Mouse (Mus musculus): ENCODE measurements at regions not wholly inside any gene's neighbourhood (a gene's known extent, or its start where the extent isn't known, plus 50 kb on each side); places are given as distances from the start of the nearest gene placed in this dataset.

- Histone ChIP-seq H3K27me3 (ENCODE audit: control insufficient read depth, insufficient read depth, low read length, poor library complexity, severe bottlenecking) (no peaks in the 10 kb centered on the region), H3K36me3 (ENCODE audit: control insufficient read depth, insufficient read depth, low read length, poor library complexity, severe bottlenecking) (no peaks in the 10 kb centered on the region)
- no peak for DNase-seq (ENCODE audit: low read depth, low spot score)
Observed at GRCm38 (mm10) chr3:148472943-148473444, 517.4 kb downstream of the Adgrl2 start.

- no peaks in the 10 kb centered on the region for H3K36me3 ChIP-seq (ENCODE audit: control insufficient read depth, insufficient read depth, low read length, poor library complexity, severe bottlenecking)
- DNase-seq (ENCODE audit: low read depth, low spot score) = no peak
- no peaks in the 10 kb centered on the region for H3K27me3 ChIP-seq (ENCODE audit: control insufficient read depth, insufficient read depth, low read length, poor library complexity, severe bottlenecking)
Observed at GRCm38 (mm10) chr3:148465456-148465855, 524.9 kb downstream of the Adgrl2 start.

GRCm38 (mm10) chr3:148462791-148463190 is 527.6 kb downstream of the Adgrl2 start:
- no peak for DNase-seq (ENCODE audit: low read depth, low spot score)
- Histone ChIP-seq H3K27me3 (ENCODE audit: control insufficient read depth, insufficient read depth, low read length, poor library complexity, severe bottlenecking) (no peaks in the 10 kb centered on the region), H3K36me3 (ENCODE audit: control insufficient read depth, insufficient read depth, low read length, poor library complexity, severe bottlenecking) (no peaks in the 10 kb centered on the region)

GRCm38 (mm10) chr3:148448888-148449287 is 541.5 kb downstream of the Adgrl2 start:
- Histone ChIP-seq H3K36me3 (ENCODE audit: control insufficient read depth, insufficient read depth, low read length, poor library complexity, severe bottlenecking) (no peaks in the 10 kb centered on the region), H3K27me3 (ENCODE audit: control insufficient read depth, insufficient read depth, low read length, poor library complexity, severe bottlenecking) (no peaks in the 10 kb centered on the region)
- no peak for DNase-seq (ENCODE audit: low read depth, low spot score)

- Histone ChIP-seq H3K36me3 (ENCODE audit: control insufficient read depth, insufficient read depth, low read length, poor library complexity, severe bottlenecking) (no peaks in the 10 kb centered on the region), H3K27me3 (ENCODE audit: control insufficient read depth, insufficient read depth, low read length, poor library complexity, severe bottlenecking) (no peaks in the 10 kb centered on the region)
- no peak for DNase-seq (ENCODE audit: low read depth, low spot score)
Observed at GRCm38 (mm10) chr3:148448465-148448864, 541.9 kb downstream of the Adgrl2 start.

GRCm38 (mm10) chr3:148446845-148447244 is 543.5 kb downstream of the Adgrl2 start:
- Histone ChIP-seq H3K27me3 (ENCODE audit: control insufficient read depth, insufficient read depth, low read length, poor library complexity, severe bottlenecking) (no peaks in the 10 kb centered on the region), H3K36me3 (ENCODE audit: control insufficient read depth, insufficient read depth, low read length, poor library complexity, severe bottlenecking) (no peaks in the 10 kb centered on the region)
- DNase-seq (ENCODE audit: low read depth, low spot score) = no peak

GRCm38 (mm10) chr3:148443012-148443411 is 547.3 kb downstream of the Adgrl2 start:
- no peak for DNase-seq (ENCODE audit: low read depth, low spot score)
- Histone ChIP-seq H3K27me3 (ENCODE audit: control insufficient read depth, insufficient read depth, low read length, poor library complexity, severe bottlenecking) (no peaks in the 10 kb centered on the region), H3K36me3 (ENCODE audit: control insufficient read depth, insufficient read depth, low read length, poor library complexity, severe bottlenecking) (no peaks in the 10 kb centered on the region)

- Histone ChIP-seq H3K36me3 (ENCODE audit: control insufficient read depth, insufficient read depth, low read length, poor library complexity, severe bottlenecking) (no peaks in the 10 kb centered on the region), H3K27me3 (ENCODE audit: control insufficient read depth, insufficient read depth, low read length, poor library complexity, severe bottlenecking) (no peaks in the 10 kb centered on the region)
- DNase-seq (ENCODE audit: low read depth, low spot score) = no peak
Observed at GRCm38 (mm10) chr3:148434033-148434432, 556.3 kb downstream of the Adgrl2 start.

- DNase-seq (ENCODE audit: low read depth, low spot score) = no peak
- H3K27me3 ChIP-seq (ENCODE audit: control insufficient read depth, insufficient read depth, low read length, poor library complexity, severe bottlenecking) = no peaks in the 10 kb centered on the region
- no peaks in the 10 kb centered on the region for H3K36me3 ChIP-seq (ENCODE audit: control insufficient read depth, insufficient read depth, low read length, poor library complexity, severe bottlenecking)
Observed at GRCm38 (mm10) chr3:148429012-148429865, 561.1 kb downstream of the Adgrl2 start.

- no peak for DNase-seq (ENCODE audit: low read depth, low spot score)
- Histone ChIP-seq H3K27me3 (ENCODE audit: control insufficient read depth, insufficient read depth, low read length, poor library complexity, severe bottlenecking) (no peaks in the 10 kb centered on the region), H3K36me3 (ENCODE audit: control insufficient read depth, insufficient read depth, low read length, poor library complexity, severe bottlenecking) (no peaks in the 10 kb centered on the region)
Observed at GRCm38 (mm10) chr3:148424089-148424488, 566.3 kb downstream of the Adgrl2 start.

- no peak for DNase-seq (ENCODE audit: low read depth, low spot score)
- Histone ChIP-seq H3K36me3 (ENCODE audit: control insufficient read depth, insufficient read depth, low read length, poor library complexity, severe bottlenecking) (no peaks in the 10 kb centered on the region), H3K27me3 (ENCODE audit: control insufficient read depth, insufficient read depth, low read length, poor library complexity, severe bottlenecking) (no peaks in the 10 kb centered on the region)
Observed at GRCm38 (mm10) chr3:148423383-148423782, 567.0 kb downstream of the Adgrl2 start.

- H3K27me3 ChIP-seq (ENCODE audit: control insufficient read depth, insufficient read depth, low read length, poor library complexity, severe bottlenecking) = no peaks in the 10 kb centered on the region
- DNase-seq (ENCODE audit: low read depth, low spot score) = no peak
- H3K36me3 ChIP-seq (ENCODE audit: control insufficient read depth, insufficient read depth, low read length, poor library complexity, severe bottlenecking) = no peaks in the 10 kb centered on the region
Observed at GRCm38 (mm10) chr3:148422720-148423119, 567.6 kb downstream of the Adgrl2 start.

GRCm38 (mm10) chr3:148422205-148422604 is 568.1 kb downstream of the Adgrl2 start:
- no peaks in the 10 kb centered on the region for H3K27me3 ChIP-seq (ENCODE audit: control insufficient read depth, insufficient read depth, low read length, poor library complexity, severe bottlenecking)
- no peaks in the 10 kb centered on the region for H3K36me3 ChIP-seq (ENCODE audit: control insufficient read depth, insufficient read depth, low read length, poor library complexity, severe bottlenecking)
- no peak for DNase-seq (ENCODE audit: low read depth, low spot score)

- no peaks in the 10 kb centered on the region for H3K36me3 ChIP-seq (ENCODE audit: control insufficient read depth, insufficient read depth, low read length, poor library complexity, severe bottlenecking)
- no peaks in the 10 kb centered on the region for H3K27me3 ChIP-seq (ENCODE audit: control insufficient read depth, insufficient read depth, low read length, poor library complexity, severe bottlenecking)
- DNase-seq (ENCODE audit: low read depth, low spot score) = no peak
Observed at GRCm38 (mm10) chr3:148420303-148420702, 570.1 kb downstream of the Adgrl2 start.

GRCm38 (mm10) chr3:148419462-148420074 is 570.8 kb downstream of the Adgrl2 start:
- H3K36me3 ChIP-seq (ENCODE audit: control insufficient read depth, insufficient read depth, low read length, poor library complexity, severe bottlenecking) = no peaks in the 10 kb centered on the region
- H3K27me3 ChIP-seq (ENCODE audit: control insufficient read depth, insufficient read depth, low read length, poor library complexity, severe bottlenecking) = no peaks in the 10 kb centered on the region
- no peak for DNase-seq (ENCODE audit: low read depth, low spot score)
